Mouse (Mus musculus) stomach, embryonic 15.5 days (tissue): ENCODE data around the gene Ugt1a7c. TPM values are rescaled to one million over a fixed set of nuclear protein-coding genes. Genes with fewer than 3 reads are reported as not detected.
"Not testable (repeated sequence)": the region's sequence is repeated elsewhere in the genome, so short reads cannot be mapped to it uniquely, and the experiment has no call there.

Experiments used
- ATAC-seq: fragments of 200-750 bp; cut with Nextera tagmentation; 2 replicates; pipeline ENCODE4 v1.8.0; 2017; ENCODE audit warnings: low read depth, moderate number of reproducible peaks, moderate TSS enrichment; ENCODE audit not compliant: insufficient read depth, low FRiP score
- H3K27ac ChIP-seq: fragments of 300-500 bp; sonication (generic); 2 replicates; pipeline ENCODE4 v1.5.1; 2015; ENCODE audit warnings: mild to moderate bottlenecking, inconsistent platforms
- H3K27me3 ChIP-seq: fragments of 300-500 bp; sonication (generic); replicated peaks from 2 replicates; pipeline ENCODE4 v1.6.1; 2015; ENCODE audit warnings: inconsistent platforms
- H3K36me3 ChIP-seq: fragments of 300-500 bp; sonication (generic); 2 replicates; pipeline ENCODE4 v1.6.1; 2015; ENCODE audit warnings: inconsistent platforms
- H3K4me1 ChIP-seq: fragments of 300-500 bp; sonication (generic); 2 replicates; pipeline ENCODE4 v1.6.1; 2015; ENCODE audit warnings: inconsistent platforms
- H3K4me2 ChIP-seq: fragments of 300-500 bp; sonication (generic); 2 replicates; pipeline ENCODE4 v1.6.1; 2015; ENCODE audit warnings: mild to moderate bottlenecking, inconsistent platforms
- H3K4me3 ChIP-seq: fragments of 300-500 bp; sonication (generic); replicated peaks from 2 replicates; pipeline ENCODE4 v1.5.1; 2015; ENCODE audit warnings: inconsistent platforms
- H3K9ac ChIP-seq: fragments of 300-500 bp; sonication (generic); 2 replicates; pipeline ENCODE4 v1.6.1; 2015; ENCODE audit warnings: inconsistent platforms
- H3K9me3 ChIP-seq: fragments of 300-500 bp; sonication (generic); 2 replicates; pipeline ENCODE4 v1.6.1; 2016; ENCODE audit warnings: inconsistent platforms
- WGBS: fragments of 180-500 bp; shearing (Covaris S2); methylation state at CpG from one replicate; pipeline ENCODE4 v1.1.7; 2015; 5-methylcytosine and 5-hydroxymethylcytosine counted together
- polyA plus RNA-seq: library from polyadenylated mRNA; unstranded; fragments of >200 nt; fragmentation: Nextera tagmentation; extraction: Ambion mirVana; gene quantifications from 2 replicates; pipeline ENCODE4 v1.2.1, GENCODE M21; 2015

Gene Ugt1a7c
- polyA plus RNA-seq, 1 experiment from 2014 or later, result 12.5 TPM

- 50% methylated on average over 4 of the region's 4 CpGs for WGBS
- Histone ChIP-seq H3K27me3 (no peaks in the 10 kb centered on the region), H3K4me2 (no peak overlapping the region), H3K36me3 (no peaks in the 10 kb centered on the region), H3K4me1 (no peaks in the 10 kb centered on the region), H3K4me3 (no peak overlapping the region), H3K9ac (no peak overlapping the region), H3K9me3 (peaks cover 12% of the 10 kb centered on the region), H3K27ac (no peak overlapping the region)
- ATAC-seq, result no peak
Observed at GRCm38 (mm10) chr1:88218591-88218990, 123.7 kb downstream of the Ugt1a7c start.

- no peak for ATAC-seq
- H3K4me2 ChIP-seq, result no peak overlapping the region
- no peak overlapping the region for H3K4me3 ChIP-seq
- H3K27me3 ChIP-seq, result no peaks in the 10 kb centered on the region
- WGBS, result 15% methylated on average over 1 of the region's 1 CpGs
- no peak overlapping the region for H3K9ac ChIP-seq
- H3K9me3 ChIP-seq, result peaks cover 12% of the 10 kb centered on the region
- no peaks in the 10 kb centered on the region for H3K4me1 ChIP-seq
- no peaks in the 10 kb centered on the region for H3K36me3 ChIP-seq
- no peak overlapping the region for H3K27ac ChIP-seq
Observed at GRCm38 (mm10) chr1:88219054-88219453, 124.2 kb downstream of the Ugt1a7c start.

GRCm38 (mm10) chr1:88220336-88220735 is 125.5 kb downstream of the Ugt1a7c start:
- no peak overlapping the region for H3K4me2 ChIP-seq
- H3K9me3 ChIP-seq, result peaks cover 12% of the 10 kb centered on the region
- H3K27me3 ChIP-seq, result no peaks in the 10 kb centered on the region
- H3K4me1 ChIP-seq, result no peaks in the 10 kb centered on the region
- H3K4me3 ChIP-seq, result no peak overlapping the region
- no peak for ATAC-seq
- H3K9ac ChIP-seq, result no peak overlapping the region
- H3K36me3 ChIP-seq, result no peaks in the 10 kb centered on the region
- H3K27ac ChIP-seq, result no peak overlapping the region

- Histone ChIP-seq H3K9me3 (peaks cover 13% of the 10 kb centered on the region; the same call in 1 of the 2 replicates), H3K4me2 (no peak overlapping the region), H3K36me3 (no peaks in the 10 kb centered on the region), H3K4me1 (no peaks in the 10 kb centered on the region), H3K4me3 (no peak overlapping the region), H3K27me3 (no peaks in the 10 kb centered on the region), H3K27ac (no peak overlapping the region), H3K9ac (no peak overlapping the region)
- WGBS, result 46% methylated on average over 2 of the region's 2 CpGs
- no peak for ATAC-seq
Observed at GRCm38 (mm10) chr1:88222216-88222615, 127.4 kb downstream of the Ugt1a7c start.

- not testable (repeated sequence) for ATAC-seq, H3K27me3 ChIP-seq, H3K9me3 ChIP-seq, H3K27ac ChIP-seq, H3K4me1 ChIP-seq, H3K4me3 ChIP-seq, H3K9ac ChIP-seq, H3K36me3 ChIP-seq, H3K4me2 ChIP-seq
Observed at GRCm38 (mm10) chr1:88223011-88223515, 128.2 kb downstream of the Ugt1a7c start.

GRCm38 (mm10) chr1:88223591-88223990 is 128.7 kb downstream of the Ugt1a7c start:
- H3K9me3 ChIP-seq, result peaks cover 8% of the 10 kb centered on the region
- no peaks in the 10 kb centered on the region for H3K36me3 ChIP-seq
- WGBS, result 46% methylated on average over 1 of the region's 1 CpGs

GRCm38 (mm10) chr1:88224029-88224776 is 129.3 kb downstream of the Ugt1a7c start:
- 61% methylated on average over 2 of the region's 2 CpGs for WGBS
- H3K36me3 ChIP-seq, result no peaks in the 10 kb centered on the region
- H3K9ac ChIP-seq, result no peak overlapping the region
- no peak overlapping the region for H3K27ac ChIP-seq
- peaks cover 8% of the 10 kb centered on the region for H3K9me3 ChIP-seq
- H3K4me3 ChIP-seq, result no peak overlapping the region
- no peak for ATAC-seq
- H3K27me3 ChIP-seq, result no peaks in the 10 kb centered on the region
- no peaks in the 10 kb centered on the region for H3K4me1 ChIP-seq
- H3K4me2 ChIP-seq, result no peak overlapping the region

More at GRCm38 (mm10) chr1:88223591-88223990, 128.7 kb downstream of the Ugt1a7c start:
- Histone ChIP-seq H3K27ac (no peak overlapping the region), H3K9ac (no peak overlapping the region), H3K4me3 (no peak overlapping the region), H3K4me1 (no peaks in the 10 kb centered on the region), H3K27me3 (no peaks in the 10 kb centered on the region), H3K4me2 (no peak overlapping the region)
- ATAC-seq, result no peak

GRCm38 (mm10) chr1:88225301-88225700 is 130.4 kb downstream of the Ugt1a7c start:
- 31% methylated on average over 2 of the region's 2 CpGs for WGBS
- not testable (repeated sequence) for H3K27me3 ChIP-seq, H3K9me3 ChIP-seq, H3K9ac ChIP-seq, H3K4me3 ChIP-seq, ATAC-seq, H3K36me3 ChIP-seq, H3K4me1 ChIP-seq, H3K4me2 ChIP-seq, H3K27ac ChIP-seq

- H3K4me2 ChIP-seq, result no peak overlapping the region
- H3K9me3 ChIP-seq, result peaks cover 8% of the 10 kb centered on the region
- H3K9ac ChIP-seq, result no peak overlapping the region
- no peak overlapping the region for H3K4me3 ChIP-seq
- H3K4me1 ChIP-seq, result no peaks in the 10 kb centered on the region
- no peak overlapping the region for H3K27ac ChIP-seq
- no peaks in the 10 kb centered on the region for H3K36me3 ChIP-seq
- no peak for ATAC-seq
- H3K27me3 ChIP-seq, result no peaks in the 10 kb centered on the region
Observed at GRCm38 (mm10) chr1:88225741-88226140, 130.9 kb downstream of the Ugt1a7c start.

GRCm38 (mm10) chr1:88226670-88227379 is 132.0 kb downstream of the Ugt1a7c start, which contains the start of gene Mroh2a:
Gene Mroh2a, plus strand, starts transcription at chr1:88226986.
- no peak within 1 kb of the TSS for H3K27ac ChIP-seq
- ATAC-seq, result no peak
- 52% methylated on average over 5 of the region's 5 CpGs for WGBS
- no peaks in the 10 kb centered on the region for H3K36me3 ChIP-seq
- H3K9me3 ChIP-seq, result peaks cover 8% of the 10 kb centered on the region
- no peak within 1 kb of the TSS for H3K9ac ChIP-seq
- H3K4me3 ChIP-seq, result no peak within 1 kb of the TSS
- H3K4me1 ChIP-seq, result no peaks in the 10 kb centered on the region
- H3K27me3 ChIP-seq, result no peaks in the 10 kb centered on the region
- H3K4me2 ChIP-seq, result no peak within 1 kb of the TSS

GRCm38 (mm10) chr1:88227482-88227881 is 132.6 kb downstream of the Ugt1a7c start:
- no peak overlapping the region for H3K4me2 ChIP-seq
- no peak overlapping the region for H3K4me3 ChIP-seq
- peaks cover 8% of the 10 kb centered on the region for H3K9me3 ChIP-seq
- ATAC-seq, result no peak
- H3K27ac ChIP-seq, result no peak overlapping the region
- no peaks in the 10 kb centered on the region for H3K36me3 ChIP-seq
- 53% methylated on average over 2 of the region's 2 CpGs for WGBS
- H3K27me3 ChIP-seq, result no peaks in the 10 kb centered on the region
- no peaks in the 10 kb centered on the region for H3K4me1 ChIP-seq
- H3K9ac ChIP-seq, result no peak overlapping the region

- H3K9ac ChIP-seq, result no peak overlapping the region
- no peaks in the 10 kb centered on the region for H3K27me3 ChIP-seq
- no peak for ATAC-seq
- no peak overlapping the region for H3K27ac ChIP-seq
- no peaks in the 10 kb centered on the region for H3K36me3 ChIP-seq
- H3K9me3 ChIP-seq, result peaks cover 8% of the 10 kb centered on the region
- no peak overlapping the region for H3K4me3 ChIP-seq
- H3K4me1 ChIP-seq, result no peaks in the 10 kb centered on the region
- no peak overlapping the region for H3K4me2 ChIP-seq
- 72% methylated on average over 7 of the region's 7 CpGs for WGBS
Observed at GRCm38 (mm10) chr1:88228121-88228520, 133.3 kb downstream of the Ugt1a7c start.
